Mouse (Mus musculus): ENCODE measurements around the gene Sfrp4.

Gene Sfrp4

DNA sequence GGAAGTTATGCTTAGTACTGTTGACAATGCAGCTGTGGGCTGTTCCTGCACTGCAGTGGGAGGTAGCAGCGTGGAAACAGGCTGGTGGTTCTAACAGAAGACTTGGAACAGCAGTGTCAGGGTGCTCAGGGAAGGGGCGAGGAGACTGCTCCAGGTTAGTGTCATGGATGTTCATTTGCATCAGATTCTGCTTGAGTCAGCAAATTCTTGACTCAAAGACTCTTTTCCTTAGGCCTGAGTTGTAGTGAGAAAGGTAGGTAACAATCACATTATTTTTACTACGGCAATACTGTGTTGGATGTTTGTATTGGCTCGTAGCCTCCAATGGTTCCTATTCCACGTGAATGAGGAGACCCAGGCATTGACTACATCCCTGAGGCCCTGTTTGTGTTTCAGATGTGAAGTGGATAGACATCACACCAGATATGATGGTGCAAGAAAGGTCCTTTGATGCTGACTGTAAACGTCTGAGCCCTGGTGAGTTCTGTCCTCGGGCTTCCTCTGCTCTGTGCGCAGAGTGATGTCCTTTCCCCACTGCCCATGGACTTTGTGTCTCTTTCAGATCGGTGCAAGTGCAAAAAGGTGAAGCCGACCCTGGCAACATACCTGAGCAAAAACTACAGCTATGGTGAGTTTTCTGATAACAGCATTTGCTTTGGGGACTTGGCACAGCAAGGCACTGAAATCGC, 1.9 kb downstream of the Sfrp4 start:
- ChIA-PET CTCF (no interaction called here), POLR2A (interaction anchor here in 2 of 4 experiments (1.0 to 2.9 kb wide), 3 partner anchors 9 to 229 kb away, joined by 4 to 12 read pairs (median 6); partner anchors contain the start of gene Stard3nl (in 1 of the 2))

DNA sequence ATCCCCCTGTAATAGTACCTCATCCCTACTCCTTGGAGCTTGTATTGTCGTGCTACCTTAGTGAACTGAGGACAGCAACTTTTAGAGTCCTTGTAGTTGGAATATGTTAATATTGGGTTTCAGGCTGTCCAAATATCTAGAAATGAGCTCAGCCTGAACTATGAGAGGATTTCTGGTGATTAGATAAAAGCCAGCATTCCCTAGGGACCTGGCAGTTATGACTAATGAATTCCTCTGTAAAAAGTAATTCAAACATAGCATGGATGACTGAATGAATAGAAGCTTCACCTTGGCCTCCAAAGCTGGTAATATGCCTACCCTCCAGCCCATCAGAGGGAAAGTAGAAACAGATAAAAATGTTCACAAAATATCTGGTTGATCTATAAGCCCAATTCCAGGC, 3.6 kb downstream of the Sfrp4 start:
- POLR2A ChIA-PET, result no interaction called here
- CTCF ChIA-PET, result no interaction called here

GRCm38 (mm10) chr13:19630768-19631709, 8.1 kb downstream of the Sfrp4 start:
- ChIA-PET CTCF (interaction anchor here in 1 of 4 experiments (0.6 kb wide), 1 partner anchor 677 kb away, joined by 15 read pairs; no protein-coding TSS in a partner anchor), POLR2A (interaction anchor here in 3 of 4 experiments (0.7 to 2.3 kb wide), 7 partner anchors 8 to 150 kb away, joined by 3 to 7 read pairs (median 4); partner anchors contain the start of genes Epdr1 (in 1 of the 3) and Sfrp4 (in 1 of the 3))

GRCm38 (mm10) chr13:19636131-19636530, 13.2 kb downstream of the Sfrp4 start:
- ChIA-PET CTCF (interaction anchor here in 3 of 4 experiments (0.8 to 2.0 kb wide), 7 partner anchors 13 to 270 kb away, joined by 3 to 4 read pairs (median 3); partner anchors contain the start of genes Epdr1 (in 2 of the 3) and Sfrp4 (in 1 of the 3)), POLR2A (interaction anchor here in 1 of 4 experiments (3.2 kb wide), 1 partner anchor 13 kb away, joined by 9 read pairs; no protein-coding TSS in a partner anchor)

DNA sequence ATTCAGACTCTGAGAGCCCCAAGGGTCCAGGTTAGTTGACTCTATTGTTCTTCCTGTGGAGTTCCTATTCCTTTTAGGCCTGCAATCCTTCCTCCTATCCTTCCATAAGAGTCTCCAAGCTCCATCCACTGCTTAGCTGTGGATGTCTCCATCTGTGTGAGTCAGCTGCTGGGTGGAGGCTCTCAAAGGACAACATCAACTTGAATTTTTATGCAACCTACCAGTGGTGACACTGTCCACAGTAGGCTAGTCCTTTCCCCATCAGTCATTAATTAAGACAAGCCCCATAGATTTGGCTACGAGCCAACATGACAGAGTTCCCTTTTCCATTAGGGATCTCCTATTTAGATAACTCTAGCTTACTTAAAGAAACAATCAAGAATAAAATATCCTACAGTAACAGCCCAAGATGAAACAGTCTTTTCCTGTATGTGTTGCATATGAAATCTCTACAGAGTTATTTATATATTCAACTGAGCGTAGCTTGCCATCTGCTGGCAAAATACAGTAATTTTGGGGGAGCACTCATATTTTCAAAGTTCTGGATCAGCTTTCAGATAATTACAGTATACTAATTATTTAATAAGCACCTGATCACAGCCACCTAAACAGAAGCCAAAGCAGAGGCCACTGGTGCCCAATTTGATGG, 17.4 kb downstream of the Sfrp4 start:
- ChIA-PET CTCF (interaction anchor here in 2 of 4 experiments (0.7 to 1.0 kb wide), 3 partner anchors 21 to 194 kb away, joined by 3 to 4 read pairs (median 4); no protein-coding TSS in a partner anchor), POLR2A (no interaction called here)

DNA sequence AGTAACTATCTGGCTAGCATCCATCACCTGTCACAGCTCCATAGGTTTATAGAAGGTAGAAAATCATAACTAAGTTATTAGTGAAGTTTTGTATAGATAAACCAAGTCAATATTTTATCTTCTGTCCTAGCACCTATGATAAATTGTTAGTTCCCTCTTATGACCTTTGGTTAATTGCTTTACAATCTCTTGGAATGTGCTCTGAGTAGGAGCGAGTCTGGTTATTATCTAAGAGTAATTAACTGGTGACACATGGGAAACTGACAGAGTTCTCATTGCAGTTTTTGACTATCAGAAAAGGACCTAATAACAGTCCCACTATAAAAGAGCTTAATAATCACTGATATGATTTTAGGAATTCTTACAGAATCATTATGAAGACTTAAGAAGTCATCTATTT, 20.6 kb downstream of the Sfrp4 start:
- ChIA-PET CTCF (interaction anchor here in 2 of 4 experiments (0.6 to 1.3 kb wide), 3 partner anchors 41 to 278 kb away, joined by 3 to 6 read pairs (median 5); no protein-coding TSS in a partner anchor), POLR2A (no interaction called here)

- CTCF ChIA-PET, result interaction anchor here in 2 of 4 experiments (0.6 to 1.3 kb wide), 3 partner anchors 40 to 279 kb away, joined by 3 to 6 read pairs (median 5); no protein-coding TSS in a partner anchor
- POLR2A ChIA-PET, result no interaction called here
Measured at GRCm38 (mm10) chr13:19644225-19644624, 21.3 kb downstream of the Sfrp4 start.

DNA sequence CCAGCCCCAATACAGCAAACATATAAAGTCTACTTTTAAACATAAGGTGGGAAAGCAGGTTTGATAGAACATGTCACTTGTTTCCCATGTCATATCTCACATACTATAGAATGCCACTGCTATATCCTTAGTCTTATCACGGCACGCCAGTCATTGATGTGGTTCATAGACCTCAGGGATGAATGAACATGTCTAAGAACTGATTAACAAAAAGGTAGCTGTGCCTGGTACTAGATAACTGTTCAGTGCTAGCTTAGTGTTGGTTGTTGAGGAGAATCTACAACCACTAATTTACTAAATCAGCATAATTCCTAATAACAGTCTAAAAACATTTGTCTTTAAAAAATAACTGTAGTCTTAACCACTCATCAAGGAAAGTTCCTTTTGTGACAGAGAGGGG, 26.9 kb downstream of the Sfrp4 start:
- POLR2A ChIA-PET, result no interaction called here
- CTCF ChIA-PET, result no interaction called here

GRCm38 (mm10) chr13:19652405-19652804, 29.5 kb downstream of the Sfrp4 start:
- CTCF ChIA-PET, result no interaction called here
- POLR2A ChIA-PET, result no interaction called here

GRCm38 (mm10) chr13:19668355-19669140, 45.6 kb downstream of the Sfrp4 start:
- CTCF ChIA-PET, result interaction anchor here in 1 of 4 experiments (0.6 kb wide), 1 partner anchor 1627 kb away, joined by 3 read pairs; no protein-coding TSS in a partner anchor

GRCm38 (mm10) chr13:19674025-19674424, 51.1 kb downstream of the Sfrp4 start:
- ChIA-PET CTCF (no interaction called here), POLR2A (no interaction called here)

More at GRCm38 (mm10) chr13:19668355-19669140, 45.6 kb downstream of the Sfrp4 start:
- POLR2A ChIA-PET, result no interaction called here

DNA sequence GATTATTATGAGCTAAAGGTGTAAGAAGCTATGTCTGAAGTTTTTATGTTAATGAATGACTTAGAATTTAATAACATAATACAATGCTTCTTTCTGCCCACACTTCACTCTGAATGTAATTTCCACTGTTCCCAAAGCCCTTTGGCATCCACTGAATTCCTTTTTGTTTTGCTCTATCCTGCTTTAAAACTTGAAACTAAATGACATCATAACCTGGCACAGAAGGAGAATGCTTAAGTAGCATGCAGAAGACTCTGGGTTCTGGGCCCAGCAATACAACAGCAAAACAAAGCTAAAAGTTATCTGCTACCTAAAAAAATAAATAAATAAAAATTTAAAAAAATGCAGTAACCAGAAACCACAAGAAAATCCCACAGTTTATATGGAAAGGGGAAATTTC, 51.7 kb downstream of the Sfrp4 start:
- POLR2A ChIA-PET, result interaction anchor here in 1 of 4 experiments (1.0 kb wide), 1 partner anchor 299 kb away, joined by 4 read pairs; no protein-coding TSS in a partner anchor
- CTCF ChIA-PET, result interaction anchor here in 1 of 4 experiments (0.6 kb wide), 1 partner anchor 193 kb away, joined by 4 read pairs; no protein-coding TSS in a partner anchor

Data from embryonic stem cell, embryonic (primary cell).